Mouse (Mus musculus) heart, embryonic 14.5 days (tissue): ENCODE measurements around the gene Mgat1. TPM values are rescaled to one million over a fixed set of nuclear protein-coding genes. Genes with fewer than 3 reads are reported as not detected.

Experiments used
- polyA plus RNA-seq: library from polyadenylated mRNA; unstranded; fragments of >200 nt; fragmentation: Nextera tagmentation; extraction: Ambion mirVana; gene quantifications from 2 replicates; pipeline ENCODE4 v1.2.1, GENCODE M21; 2014

Gene Mgat1
- polyA plus RNA-seq, 1 experiment from 2014 or later = 43.5 TPM

Other genes starting within 250 kb of the Mgat1 start
- 0.26 and 1.00 TPM in 2 replicates for gene 9930111J21Rik2, start 192.9 kb upstream of the Mgat1 start, polyA plus RNA-seq
- 0.09 TPM in 1 of 2 replicates, not detected in the other for gene Tgtp2, start 180.0 kb upstream of the Mgat1 start, polyA plus RNA-seq
- gene Ifi47, start 167.6 kb upstream of the Mgat1 start, polyA plus RNA-seq = 0.98 and 1.3 TPM in 2 replicates
- not detected in 2 replicates for gene Olfr1396, start 129.3 kb upstream of the Mgat1 start, polyA plus RNA-seq
- gene Olfr1395, start 101.9 kb upstream of the Mgat1 start, polyA plus RNA-seq = not detected in 2 replicates
- gene Olfr1394, start 89.8 kb upstream of the Mgat1 start, polyA plus RNA-seq = not detected in 2 replicates
- 4.4 and 5.9 TPM in 2 replicates for gene Btnl9, start 57.0 kb upstream of the Mgat1 start, polyA plus RNA-seq
- gene Zfp62, start 40.9 kb upstream of the Mgat1 start, polyA plus RNA-seq = 30.3 and 32.2 TPM in 2 replicates
- 0.18 and 0.35 TPM in 2 replicates for gene Olfr1393, start 34.1 kb downstream of the Mgat1 start, polyA plus RNA-seq
- not detected in 2 replicates for gene Olfr1392, start 41.1 kb downstream of the Mgat1 start, polyA plus RNA-seq
- not detected in 2 replicates for gene Olfr10, start 60.5 kb downstream of the Mgat1 start, polyA plus RNA-seq
- not detected in 2 replicates for gene Olfr1391, start 78.6 kb downstream of the Mgat1 start, polyA plus RNA-seq
- gene Olfr1390, start 91.0 kb downstream of the Mgat1 start, polyA plus RNA-seq = not detected in 2 replicates
- not detected in 2 replicates for gene Olfr1389, start 178.9 kb downstream of the Mgat1 start, polyA plus RNA-seq
- gene Olfr1388, start 192.4 kb downstream of the Mgat1 start, polyA plus RNA-seq = not detected in 2 replicates
- not detected in 2 replicates for gene Olfr1387, start 211.2 kb downstream of the Mgat1 start, polyA plus RNA-seq
- gene Olfr1386, start 220.9 kb downstream of the Mgat1 start, polyA plus RNA-seq = not detected in 2 replicates
- not detected in 2 replicates for gene Olfr1385, start 244.9 kb downstream of the Mgat1 start, polyA plus RNA-seq